Mouse (Mus musculus): ENCODE results near the gene Arpin. TPM values are rescaled to one million over a fixed set of nuclear protein-coding genes. Genes with fewer than 3 reads are reported as not detected.

Arpin gene
- polyA plus RNA-seq, 1 experiment from 2014 or later: 5.1 TPM

- no peak overlapping the region for H3K4me3 ChIP-seq
- no peak overlapping the region for H3K9ac ChIP-seq
- 64% methylated on average over 2 of the region's 2 CpGs for WGBS (ENCODE audit: insufficient replicate concordance)
- H3K4me2 ChIP-seq: no peak overlapping the region
- no peaks in the 10 kb centered on the region for H3K9me3 ChIP-seq (replicated peaks)
- H3K27me3 ChIP-seq (replicated peaks): peaks cover 1% of the 10 kb centered on the region; the same call in 1 of the 2 replicates
- no peak overlapping the region for H3K27ac ChIP-seq
- no peak for ATAC-seq
- no peaks in the 10 kb centered on the region for H3K36me3 ChIP-seq
- H3K4me1 ChIP-seq: no peaks in the 10 kb centered on the region
These were observed 6.6 kb downstream of the Arpin start for GRCm38 (mm10) chr7:79928516-79929052.

- H3K9ac ChIP-seq: peak within 1 kb of the TSS; percentile 75
- no peaks in the 10 kb centered on the region for H3K27me3 ChIP-seq (replicated peaks)
- ATAC-seq: peak; percentile 95
- peak within 1 kb of the TSS; percentile 78 for H3K4me3 ChIP-seq
- peak within 1 kb of the TSS; percentile 73 for H3K27ac ChIP-seq
- peak within 1 kb of the TSS; percentile 73 for H3K4me2 ChIP-seq
- H3K4me1 ChIP-seq: peaks cover 15% of the 10 kb centered on the region
- WGBS (ENCODE audit: insufficient replicate concordance): under 1% methylated on average over 34 of the region's 34 CpGs
- peaks cover 8% of the 10 kb centered on the region for H3K36me3 ChIP-seq
- no peaks in the 10 kb centered on the region for H3K9me3 ChIP-seq (replicated peaks)
These were observed 14.7 kb downstream of the Arpin start, which contains the start of gene Ap3s2 for GRCm38 (mm10) chr7:79920344-79920983. Ap3s2 (minus strand) TSS chr7:79920649.

GRCm38 (mm10) chr7:79914556-79914955 is 20.6 kb downstream of the Arpin start:
- H3K9ac ChIP-seq: no peak overlapping the region
- no peaks in the 10 kb centered on the region for H3K27me3 ChIP-seq (replicated peaks)
- WGBS (ENCODE audit: insufficient replicate concordance): 81% methylated on average over 3 of the region's 3 CpGs
- peaks cover 52% of the 10 kb centered on the region for H3K36me3 ChIP-seq
- peaks cover 3% of the 10 kb centered on the region for H3K4me1 ChIP-seq
- ATAC-seq: no peak
- H3K27ac ChIP-seq: no peak overlapping the region
- H3K4me3 ChIP-seq: no peak overlapping the region
- H3K4me2 ChIP-seq: no peak overlapping the region
- H3K9me3 ChIP-seq (replicated peaks): no peaks in the 10 kb centered on the region

GRCm38 (mm10) chr7:79907356-79907755 is 27.8 kb downstream of the Arpin start:
- peaks cover 25% of the 10 kb centered on the region for H3K4me1 ChIP-seq
- no peak overlapping the region for H3K4me3 ChIP-seq
- no peaks in the 10 kb centered on the region for H3K9me3 ChIP-seq (replicated peaks)
- WGBS (ENCODE audit: insufficient replicate concordance): 68% methylated on average over 2 of the region's 2 CpGs
- H3K4me2 ChIP-seq: no peak overlapping the region
- peaks cover 53% of the 10 kb centered on the region for H3K36me3 ChIP-seq
- H3K27ac ChIP-seq: no peak overlapping the region
- no peak overlapping the region for H3K9ac ChIP-seq
- no peak for ATAC-seq
- no peaks in the 10 kb centered on the region for H3K27me3 ChIP-seq (replicated peaks)

- Histone ChIP-seq H3K9ac (no peak overlapping the region), H3K9me3 (replicated peaks) (no peaks in the 10 kb centered on the region), H3K27me3 (replicated peaks) (no peaks in the 10 kb centered on the region), H3K27ac (no peak overlapping the region), H3K4me1 (peaks cover 27% of the 10 kb centered on the region), H3K4me2 (no peak overlapping the region), H3K4me3 (no peak overlapping the region), H3K36me3 (peaks cover 55% of the 10 kb centered on the region)
- ATAC-seq: no peak
- WGBS (ENCODE audit: insufficient replicate concordance): 79% methylated on average over 3 of the region's 3 CpGs
These were observed 28.2 kb downstream of the Arpin start for GRCm38 (mm10) chr7:79906914-79907313.

- Histone ChIP-seq H3K4me2 (no peak overlapping the region), H3K9me3 (replicated peaks) (no peaks in the 10 kb centered on the region)
- 68% methylated on average over 4 of the region's 4 CpGs for WGBS (ENCODE audit: insufficient replicate concordance)
These were observed 30.0 kb downstream of the Arpin start for GRCm38 (mm10) chr7:79905193-79905592.

GRCm38 (mm10) chr7:79903160-79903792 is 31.9 kb downstream of the Arpin start:
- Histone ChIP-seq H3K9ac (no peak overlapping the region), H3K27me3 (replicated peaks) (no peaks in the 10 kb centered on the region), H3K27ac (peak overlapping the region; percentile 50; the same call in 1 of the 2 replicates), H3K36me3 (peaks cover 53% of the 10 kb centered on the region), H3K4me2 (no peak overlapping the region), H3K4me1 (peaks cover 36% of the 10 kb centered on the region), H3K4me3 (no peak overlapping the region), H3K9me3 (replicated peaks) (no peaks in the 10 kb centered on the region)
- peak; percentile 40; the same call in 1 of the 2 replicates for ATAC-seq
- 34% methylated on average over 8 of the region's 8 CpGs for WGBS (ENCODE audit: insufficient replicate concordance)

More at GRCm38 (mm10) chr7:79905193-79905592, 30.0 kb downstream of the Arpin start:
- no peak overlapping the region for H3K27ac ChIP-seq
- peak; percentile 15; the same call in 1 of the 2 replicates for ATAC-seq
- no peaks in the 10 kb centered on the region for H3K27me3 ChIP-seq (replicated peaks)
- H3K36me3 ChIP-seq: peaks cover 58% of the 10 kb centered on the region
- peaks cover 36% of the 10 kb centered on the region for H3K4me1 ChIP-seq
- H3K4me3 ChIP-seq: no peak overlapping the region
- H3K9ac ChIP-seq: no peak overlapping the region

GRCm38 (mm10) chr7:79900753-79901152 is 34.4 kb downstream of the Arpin start:
- peaks cover 37% of the 10 kb centered on the region for H3K36me3 ChIP-seq
- peak; percentile 62; the same call in 1 of the 2 replicates for ATAC-seq
- no peak overlapping the region for H3K9ac ChIP-seq

GRCm38 (mm10) chr7:79895225-79895624 is 39.9 kb downstream of the Arpin start:
- no peak for ATAC-seq
- Histone ChIP-seq H3K9ac (no peak overlapping the region), H3K27ac (no peak overlapping the region), H3K4me1 (no peaks in the 10 kb centered on the region), H3K4me3 (no peak overlapping the region), H3K4me2 (no peak overlapping the region), H3K27me3 (replicated peaks) (no peaks in the 10 kb centered on the region), H3K9me3 (replicated peaks) (no peaks in the 10 kb centered on the region), H3K36me3 (peaks cover 22% of the 10 kb centered on the region)
- WGBS (ENCODE audit: insufficient replicate concordance): 81% methylated on average over 3 of the region's 3 CpGs

More at GRCm38 (mm10) chr7:79900753-79901152, 34.4 kb downstream of the Arpin start:
- 67% methylated on average over 6 of the region's 6 CpGs for WGBS (ENCODE audit: insufficient replicate concordance)
- Histone ChIP-seq H3K4me1 (peaks cover 36% of the 10 kb centered on the region), H3K9me3 (replicated peaks) (no peaks in the 10 kb centered on the region), H3K27ac (0 out of 2 replicates have a peak overlapping the region, but pooled peaks have one; percentile 13), H3K4me2 (no peak overlapping the region), H3K4me3 (no peak overlapping the region), H3K27me3 (replicated peaks) (no peaks in the 10 kb centered on the region)

GRCm38 (mm10) chr7:79894790-79895189 is 40.4 kb downstream of the Arpin start:
- no peak for ATAC-seq
- WGBS (ENCODE audit: insufficient replicate concordance): 82% methylated on average over 1 of the region's 1 CpGs
- no peak overlapping the region for H3K27ac ChIP-seq
- no peaks in the 10 kb centered on the region for H3K27me3 ChIP-seq (replicated peaks)
- peaks cover 20% of the 10 kb centered on the region for H3K36me3 ChIP-seq
- no peaks in the 10 kb centered on the region for H3K4me1 ChIP-seq
- no peaks in the 10 kb centered on the region for H3K9me3 ChIP-seq (replicated peaks)
- H3K4me3 ChIP-seq: no peak overlapping the region
- H3K4me2 ChIP-seq: no peak overlapping the region
- no peak overlapping the region for H3K9ac ChIP-seq

- 77% methylated on average over 6 of the region's 6 CpGs for WGBS (ENCODE audit: insufficient replicate concordance)
- Histone ChIP-seq H3K27ac (no peak overlapping the region), H3K27me3 (replicated peaks) (no peaks in the 10 kb centered on the region), H3K4me3 (no peak overlapping the region), H3K4me2 (no peak overlapping the region), H3K9ac (no peak overlapping the region), H3K9me3 (replicated peaks) (no peaks in the 10 kb centered on the region), H3K36me3 (peaks cover 11% of the 10 kb centered on the region; the same call in 1 of the 2 replicates), H3K4me1 (no peaks in the 10 kb centered on the region)
- ATAC-seq: no peak
These were observed 42.4 kb downstream of the Arpin start for GRCm38 (mm10) chr7:79892576-79893428.

All from liver, embryonic 12.5 days (tissue).